Mouse (Mus musculus) heart, postnatal 0 days (tissue): ENCODE data around the gene Nelfcd. TPM values are rescaled to one million over a fixed set of nuclear protein-coding genes. Genes with fewer than 3 reads are reported as not detected.

ENCODE experiments used
- ATAC-seq: fragments of 200-750 bp; cut with Nextera tagmentation; 2 replicates; pipeline ENCODE4 v1.8.0; 2017; ENCODE audit warnings: low read depth, moderate number of reproducible peaks, moderate library complexity; ENCODE audit not compliant: insufficient read depth
- DNase-seq: peaks from one replicate; pipeline ENCODE4 v3.0.0-alpha.2; 2016; ENCODE audit warnings: low spot score
- H3K27ac ChIP-seq: fragments of 300-500 bp; sonication (generic); 2 replicates; pipeline ENCODE4 v1.5.1; 2014; ENCODE audit warnings: low read depth, mild to moderate bottlenecking
- H3K27me3 ChIP-seq: fragments of 300-500 bp; sonication (generic); 2 replicates; pipeline ENCODE4 v1.6.1; 2014; ENCODE audit warnings: low read length, mixed read lengths; ENCODE audit not compliant: control insufficient read depth, insufficient read depth
- H3K36me3 ChIP-seq: fragments of 300-500 bp; sonication (generic); replicated peaks from 2 replicates; pipeline ENCODE4 v1.6.1; 2014; ENCODE audit warnings: low read length, mixed read lengths; ENCODE audit not compliant: control insufficient read depth, insufficient read depth
- H3K4me1 ChIP-seq: fragments of 300-500 bp; sonication (generic); 2 replicates; pipeline ENCODE4 v1.6.1; 2014; ENCODE audit warnings: antibody characterized with exemption; ENCODE audit not compliant: control insufficient read depth, insufficient read depth
- H3K4me2 ChIP-seq: fragments of 300-500 bp; sonication (generic); 2 replicates; pipeline ENCODE4 v1.6.1; 2014; ENCODE audit warnings: low read depth, mild to moderate bottlenecking, low read length, moderate library complexity
- H3K4me3 ChIP-seq: fragments of 300-500 bp; sonication (generic); 2 replicates; pipeline ENCODE4 v1.5.1; 2014; ENCODE audit warnings: low read depth, low read length
- H3K9ac ChIP-seq: fragments of 300-500 bp; sonication (generic); replicated peaks from 2 replicates; pipeline ENCODE4 v1.6.1; 2014; ENCODE audit warnings: low read depth, low read length, mixed read lengths
- H3K9me3 ChIP-seq: fragments of 300-500 bp; sonication (generic); replicated peaks from 2 replicates; pipeline ENCODE4 v1.6.1; 2016; ENCODE audit warnings: low read length; ENCODE audit not compliant: control insufficient read depth
- CTCF ChIP-seq: IDR thresholded peaks from 2 replicates; pipeline ENCODE4 v1.5.1; 2016; ENCODE audit warnings: antibody characterized with exemption, control low read depth, low read depth
- EP300 ChIP-seq: IDR thresholded peaks from 2 replicates; pipeline ENCODE4 v1.6.1; 2016; ENCODE audit warnings: antibody characterized with exemption, low read depth
- WGBS: fragments of 180-500 bp; shearing (Covaris S2); extraction: QIAGEN DNeasy Blood & Tissue Kit; methylation state at CpG from one replicate; pipeline ENCODE4 v1.1.7; 2014; 5-methylcytosine and 5-hydroxymethylcytosine counted together
- polyA plus RNA-seq: library from polyadenylated mRNA; unstranded; fragments of >200 nt; fragmentation: Nextera tagmentation; extraction: Ambion mirVana; gene quantifications from 2 replicates; pipeline ENCODE4 v1.2.1, GENCODE M21; 2015
- total RNA-seq: library from RNA; depleted of rRNA; stranded (reverse); fragments of >200 nt; gene quantifications from 2 replicates; pipeline ENCODE4 v1.2.3, GENCODE M21; 2014; ENCODE audit warnings: low replicate concordance

The Nelfcd gene
- total and polyA plus RNA-seq, 2 experiments from 2014 or later: 30.1 to 60.4 TPM

DNA sequence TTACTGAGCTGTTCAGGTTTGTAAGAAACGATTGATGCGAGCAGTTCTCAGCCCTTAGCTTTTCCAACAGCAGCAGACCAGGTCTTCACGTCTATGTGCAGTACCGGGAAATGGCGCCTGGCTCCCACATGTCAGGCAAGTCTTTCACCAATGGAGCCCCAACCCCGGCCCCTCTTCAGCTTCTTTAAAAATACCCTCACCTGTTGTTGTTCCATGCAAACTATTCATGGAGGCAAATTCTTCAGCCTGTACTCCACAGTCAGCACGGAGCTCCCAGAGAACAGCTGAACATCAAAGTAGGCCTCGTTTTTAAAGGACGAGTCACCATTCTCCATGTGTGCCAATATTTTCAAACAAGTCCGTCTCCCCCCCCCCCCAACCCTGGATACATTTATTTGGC, 19.0 kb upstream of the Nelfcd start:
- Histone ChIP-seq H3K9ac (no peak overlapping the region), H3K4me1 (no peaks in the 10 kb centered on the region), H3K27ac (no peak overlapping the region), H3K36me3 (no peaks in the 10 kb centered on the region), H3K4me2 (no peak overlapping the region), H3K9me3 (no peaks in the 10 kb centered on the region), H3K4me3 (no peak overlapping the region), H3K27me3 (no peaks in the 10 kb centered on the region)
- DNase-seq (no peak), ATAC-seq (no peak)
- TF ChIP-seq EP300 (no peak), CTCF (no peak)
- 80% methylated on average over 10 of the region's 10 CpGs for WGBS

DNA sequence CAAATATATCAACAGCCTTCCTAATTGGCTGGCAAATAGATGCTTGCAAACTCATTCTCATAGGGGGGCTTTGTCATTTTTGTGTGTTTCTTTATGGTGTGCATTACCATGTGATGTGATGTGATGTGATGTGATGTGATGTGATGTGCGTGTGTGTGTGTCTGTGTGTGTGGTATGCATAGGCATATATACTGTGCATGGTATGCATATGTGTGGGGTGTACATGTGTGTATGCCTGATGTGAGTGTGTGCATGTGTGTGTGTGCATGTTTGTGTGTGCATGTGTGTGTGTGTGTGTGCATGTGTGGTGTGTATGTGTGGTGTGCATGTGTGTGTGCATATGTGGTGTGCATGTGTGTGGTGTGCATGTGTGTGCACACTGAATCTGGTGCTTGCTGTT, 18.5 kb upstream of the Nelfcd start:
- Histone ChIP-seq H3K9me3 (no peaks in the 10 kb centered on the region), H3K27me3 (no peaks in the 10 kb centered on the region), H3K4me3 (no peak overlapping the region), H3K9ac (no peak overlapping the region), H3K4me1 (no peaks in the 10 kb centered on the region), H3K36me3 (no peaks in the 10 kb centered on the region), H3K27ac (no peak overlapping the region), H3K4me2 (no peak overlapping the region)
- no peak for TF ChIP-seq CTCF
- no peak for TF ChIP-seq EP300
- 87% methylated on average over 1 of the region's 1 CpGs for WGBS
- ATAC-seq (no peak), DNase-seq (no peak)

DNA sequence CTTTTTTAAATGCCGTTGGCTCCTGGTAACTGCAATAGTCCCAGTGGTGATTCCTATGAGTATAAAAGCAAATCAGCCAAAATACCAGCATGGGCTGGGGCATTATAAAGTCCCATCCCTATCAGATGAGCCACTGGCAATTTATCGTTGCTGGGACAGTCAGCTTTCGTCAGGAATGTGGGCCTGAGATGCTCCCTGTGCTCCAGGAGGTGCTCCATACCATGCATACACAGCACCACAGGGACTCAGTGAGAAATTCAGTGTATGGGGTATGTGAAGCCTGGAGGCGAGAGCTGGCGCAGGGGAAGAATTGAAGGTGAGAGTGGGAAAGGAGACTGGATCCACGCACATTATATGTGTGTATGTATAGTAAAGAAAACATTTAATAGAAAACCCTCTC, 17.7 kb upstream of the Nelfcd start:
- ATAC-seq (no peak), DNase-seq (no peak)
- 73% methylated on average over 6 of the region's 6 CpGs for WGBS
- Histone ChIP-seq H3K4me2 (no peak overlapping the region), H3K27ac (no peak overlapping the region), H3K9ac (no peak overlapping the region), H3K4me1 (no peaks in the 10 kb centered on the region), H3K36me3 (no peaks in the 10 kb centered on the region), H3K4me3 (no peak overlapping the region), H3K27me3 (no peaks in the 10 kb centered on the region), H3K9me3 (no peaks in the 10 kb centered on the region)
- TF ChIP-seq EP300 (no peak), CTCF (no peak)

DNA sequence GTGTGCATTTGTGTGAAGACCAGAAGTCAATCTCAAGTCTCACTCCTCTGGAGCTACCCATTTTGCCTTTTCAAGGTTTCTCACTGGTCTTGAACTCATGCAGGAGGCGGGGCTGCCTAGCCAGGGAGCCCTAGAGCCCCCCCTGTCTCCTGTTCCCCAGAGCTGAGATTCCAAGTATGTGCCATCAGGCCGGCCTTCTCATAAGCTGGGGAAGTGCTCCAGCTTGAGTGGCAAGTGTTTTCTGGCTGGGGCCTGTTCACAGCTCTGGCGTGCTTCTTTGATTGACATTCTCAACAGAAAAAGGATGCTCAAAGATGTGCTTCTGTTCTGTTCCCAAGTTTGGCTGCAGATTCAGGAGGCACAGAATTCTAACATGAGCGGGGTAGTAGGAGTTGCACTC, 15.2 kb upstream of the Nelfcd start:
- H3K27me3 ChIP-seq: no peaks in the 10 kb centered on the region
- no peak overlapping the region for H3K27ac ChIP-seq
- 68% methylated on average over 4 of the region's 4 CpGs for WGBS
- no peaks in the 10 kb centered on the region for H3K9me3 ChIP-seq
- no peak overlapping the region for H3K9ac ChIP-seq
- no peak for ATAC-seq
- no peak overlapping the region for H3K4me3 ChIP-seq
- no peaks in the 10 kb centered on the region for H3K36me3 ChIP-seq
- DNase-seq: no peak
- TF ChIP-seq CTCF (no peak), EP300 (no peak)
- H3K4me2 ChIP-seq: no peak overlapping the region
- no peaks in the 10 kb centered on the region for H3K4me1 ChIP-seq

DNA sequence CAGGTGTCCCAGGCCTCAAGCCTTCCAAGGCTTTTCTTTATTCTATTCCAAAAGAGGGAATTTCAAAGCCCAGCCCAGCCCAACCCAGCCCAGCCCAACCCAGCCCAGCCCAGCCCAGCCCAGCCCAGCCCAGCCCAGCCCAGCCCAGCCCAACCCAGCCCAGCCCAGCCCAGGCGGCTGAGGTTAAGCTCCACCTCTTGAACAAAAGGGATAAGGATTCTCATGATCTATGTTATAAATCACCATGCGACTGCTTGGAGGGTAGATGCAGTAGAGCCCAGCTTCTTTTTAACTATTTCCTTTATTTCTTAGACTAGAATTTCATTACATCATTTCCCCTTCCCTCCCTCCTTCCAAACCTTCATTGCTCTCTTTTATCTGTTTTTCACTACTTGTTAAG, 5.4 kb upstream of the Nelfcd start:
- no peak for ATAC-seq

DNA sequence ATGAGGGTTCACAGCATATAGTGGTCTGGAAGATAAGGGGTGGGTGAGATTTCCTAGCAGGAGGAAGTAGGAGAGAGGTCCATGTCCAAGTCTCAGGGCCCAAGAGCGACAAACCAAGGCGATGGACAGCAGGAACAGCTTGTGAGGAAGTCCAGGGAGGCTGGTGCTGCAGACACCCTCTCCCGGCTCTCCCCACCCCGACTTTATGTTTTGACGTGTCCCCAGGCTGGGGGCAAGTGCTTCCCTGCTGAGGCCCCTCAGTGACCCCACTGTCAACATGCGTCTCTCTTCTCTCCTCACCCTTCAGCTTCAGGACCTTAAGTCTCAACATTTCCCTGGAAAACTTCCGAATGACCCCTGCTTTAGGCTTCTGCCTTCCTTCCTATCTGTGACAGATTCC, 2.5 kb upstream of the Nelfcd start:
- Histone ChIP-seq H3K36me3 (no peaks in the 10 kb centered on the region), H3K9me3 (no peaks in the 10 kb centered on the region), H3K4me2 (no peak overlapping the region), H3K4me3 (no peak overlapping the region), H3K27ac (no peak overlapping the region), H3K9ac (no peak overlapping the region), H3K27me3 (no peaks in the 10 kb centered on the region), H3K4me1 (peaks cover 10% of the 10 kb centered on the region)
- ATAC-seq (no peak), DNase-seq (no peak)
- 57% methylated on average over 7 of the region's 7 CpGs for whole genome bisulfite sequencing
- TF ChIP-seq CTCF (no peak), EP300 (no peak)

More for the DNA sequence above, 5.4 kb upstream of the Nelfcd start:
- Histone ChIP-seq H3K27me3 (no peaks in the 10 kb centered on the region), H3K9ac (no peak overlapping the region), H3K9me3 (no peaks in the 10 kb centered on the region), H3K4me2 (no peak overlapping the region), H3K4me3 (no peak overlapping the region), H3K36me3 (no peaks in the 10 kb centered on the region), H3K4me1 (no peaks in the 10 kb centered on the region), H3K27ac (no peak overlapping the region)
- TF ChIP-seq CTCF (no peak), EP300 (no peak)
- DNase-seq: no peak
- 32% methylated on average over 2 of the region's 2 CpGs for WGBS
